Mouse (Mus musculus) cerebellum, postnatal 4 days (tissue): ENCODE measurements around the gene Dhrs7c.

Source experiments
- DNase-seq, 2 experiments: peaks; one replicate each; pipeline ENCODE4 v3.0.0; 2022; ENCODE audit warnings: low spot score in 2 of 2, mixed read lengths in 1 of 2

The Dhrs7c gene

GRCm38 (mm10) chr11:67797931-67798330 lies at the start of gene Dhrs7c:
Dhrs7c (plus strand) TSS chr11:67798187.
- no peak for DNase-seq

- DNase-seq: no peak
Observed at GRCm38 (mm10) chr11:67756287-67756686, 41.7 kb upstream of the Dhrs7c start.

- DNase-seq: no peak
Observed at GRCm38 (mm10) chr11:67757373-67758167, 40.4 kb upstream of the Dhrs7c start.

GRCm38 (mm10) chr11:67771053-67771452 lies 26.9 kb upstream of the Dhrs7c start, which contains the start of gene Glp2r:
Glp2r (minus strand) TSS chr11:67771153.
- DNase-seq: no peak

- no peak for DNase-seq
Observed at GRCm38 (mm10) chr11:67771691-67772090, 26.3 kb upstream of the Dhrs7c start.

GRCm38 (mm10) chr11:67772577-67772976 lies 25.4 kb upstream of the Dhrs7c start:
- peak in 1 of 2 experiments; percentile 68 for DNase-seq

GRCm38 (mm10) chr11:67774379-67774778 lies 23.6 kb upstream of the Dhrs7c start, which contains the start of gene Gsg1l2:
Gsg1l2 (plus strand) TSS chr11:67774608.
- DNase-seq: peak in 1 of 2 experiments; percentile 38

GRCm38 (mm10) chr11:67790182-67790581 lies 7.8 kb upstream of the Dhrs7c start:
- no peak for DNase-seq

GRCm38 (mm10) chr11:67800130-67800723 lies 2.2 kb downstream of the Dhrs7c start:
- no peak for DNase-seq

- DNase-seq: no peak
Observed at GRCm38 (mm10) chr11:67801169-67801568, 3.2 kb downstream of the Dhrs7c start.

- DNase-seq: no peak
Observed at GRCm38 (mm10) chr11:67805538-67805937, 7.6 kb downstream of the Dhrs7c start.

- DNase-seq: no peak
Observed at GRCm38 (mm10) chr11:67806832-67807597, 9.0 kb downstream of the Dhrs7c start.

- no peak for DNase-seq
Observed at GRCm38 (mm10) chr11:67808051-67808450, 10.1 kb downstream of the Dhrs7c start.

- DNase-seq: peak in 1 of 2 experiments; percentile 14
Observed at GRCm38 (mm10) chr11:67811535-67811934, 13.5 kb downstream of the Dhrs7c start.

GRCm38 (mm10) chr11:67819604-67820003 lies 21.6 kb downstream of the Dhrs7c start:
- DNase-seq: peak in 1 of 2 experiments; percentile 61

GRCm38 (mm10) chr11:67820221-67820620 lies 22.2 kb downstream of the Dhrs7c start:
- peak; percentile 40 to 51 for DNase-seq

GRCm38 (mm10) chr11:67821560-67821959 lies 23.6 kb downstream of the Dhrs7c start:
- DNase-seq: peak in 1 of 2 experiments; percentile 9

GRCm38 (mm10) chr11:67828360-67829059 lies 30.5 kb downstream of the Dhrs7c start:
- no peak for DNase-seq

- no peak for DNase-seq
Observed at GRCm38 (mm10) chr11:67829530-67829929, 31.5 kb downstream of the Dhrs7c start.

- no peak for DNase-seq
Observed at GRCm38 (mm10) chr11:67831820-67832219, 33.8 kb downstream of the Dhrs7c start.

- no peak for DNase-seq
Observed at GRCm38 (mm10) chr11:67835408-67836078, 37.6 kb downstream of the Dhrs7c start.
